Mouse (Mus musculus) CH12.LX (cell line): ENCODE data around the gene Foxb1. TPM values are rescaled to one million over a fixed set of nuclear protein-coding genes. Genes with fewer than 3 reads are reported as not detected.

Experiments
- DNase-seq: peaks from one replicate; pipeline ENCODE4 v3.0.0-alpha.2; 2013; ENCODE audit errors: extremely low read depth
- H3K27ac ChIP-seq: 2 replicates; pipeline ENCODE4 v1.5.1; 2012; ENCODE audit warnings: low read depth, mild to moderate bottlenecking, control low read depth, moderate library complexity; ENCODE audit not compliant: insufficient read depth
- H3K27me3 ChIP-seq: replicated peaks from 2 replicates; pipeline ENCODE3; 2012; ENCODE audit warnings: inconsistent platforms
- H3K36me3 ChIP-seq, 2 experiments: replicated peaks in 1 of 2; 2 replicates each; pipeline versions ENCODE3 to v1.6.1; 2012; ENCODE audit warnings: inconsistent platforms in 1 of 2, low read length in 1 of 2, mild to moderate bottlenecking in 1 of 2, mixed read lengths in 1 of 2, moderate library complexity in 1 of 2; ENCODE audit not compliant: control insufficient read depth in 1 of 2, insufficient read depth in 1 of 2
- H3K4me1 ChIP-seq, 2 experiments: 2 replicates each; pipeline ENCODE4 v1.6.1; 2012; ENCODE audit warnings: inconsistent platforms in 1 of 2, moderate library complexity in 1 of 2; ENCODE audit not compliant: insufficient read depth in 2 of 2, control insufficient read depth in 1 of 2
- H3K4me2 ChIP-seq: 2 replicates; pipeline ENCODE4 v1.6.1; 2012; ENCODE audit warnings: low read depth, mild to moderate bottlenecking, control low read depth; ENCODE audit not compliant: poor library complexity, insufficient read depth, severe bottlenecking
- H3K4me3 ChIP-seq, 3 experiments: fragments of 150-350 bp in 1 of 3; sonication (generic) in 1 of 3; replicated peaks in 1 of 3; 2 replicates each; pipeline versions ENCODE3 to v1.5.1; 2011 to 2012; ENCODE audit warnings: low read depth in 2 of 3, low read length in 2 of 3, mild to moderate bottlenecking in 2 of 3, moderate library complexity in 2 of 3, control low read depth in 1 of 3, improper control_type of control experiment in 1 of 3, inconsistent platforms in 1 of 3, mixed read lengths in 1 of 3; ENCODE audit not compliant: poor library complexity in 1 of 3
- H3K79me2 ChIP-seq: replicated peaks from 2 replicates; pipeline ENCODE4 v1.6.1; 2012; ENCODE audit warnings: mild to moderate bottlenecking, moderate library complexity; ENCODE audit not compliant: control insufficient read depth, poor library complexity, insufficient read depth, severe bottlenecking; ENCODE audit errors: extremely low read depth
- H3K9ac ChIP-seq: 2 replicates; pipeline ENCODE4 v1.6.1; 2012; ENCODE audit warnings: low read depth, mild to moderate bottlenecking, control low read depth, moderate library complexity; ENCODE audit not compliant: insufficient read depth
- H3K9me3 ChIP-seq: replicated peaks from 2 replicates; pipeline ENCODE3; 2012; ENCODE audit warnings: low read length, inconsistent platforms, mixed read lengths
- CHD1 ChIP-seq: IDR thresholded peaks from 2 replicates; pipeline ENCODE4 v1.6.1; 2012; ENCODE audit warnings: low read depth, low read length, improper control_type of control experiment, inconsistent platforms
- CHD2 ChIP-seq: IDR thresholded peaks from 2 replicates; pipeline ENCODE4 v1.6.1; 2011; ENCODE audit warnings: low read length, improper control_type of control experiment
- CTCF ChIP-seq, 2 experiments: IDR thresholded peaks in 1 of 2; conservative IDR thresholded peaks in 1 of 2; 2 replicates each; pipeline ENCODE4 v1.5.1; 2011 to 2012; ENCODE audit warnings: low read depth in 2 of 2, low read length in 2 of 2, improper control_type of control experiment in 1 of 2, inconsistent platforms in 1 of 2, mild to moderate bottlenecking in 1 of 2, moderate library complexity in 1 of 2
- E2F4 ChIP-seq: IDR thresholded peaks from 2 replicates; pipeline ENCODE4 v1.6.1; 2011; ENCODE audit warnings: low read depth, low read length, improper control_type of control experiment; ENCODE audit not compliant: insufficient replicate concordance
- ELF1 ChIP-seq: IDR thresholded peaks from 2 replicates; pipeline ENCODE4 v1.6.1; 2014; ENCODE audit warnings: low read depth, mild to moderate bottlenecking, inconsistent platforms, low read length, improper control_type of control experiment
- EP300 ChIP-seq: IDR thresholded peaks from 2 replicates; pipeline ENCODE4 v1.6.1; 2011; ENCODE audit warnings: low read length, improper control_type of control experiment
- ETS1 ChIP-seq: conservative IDR thresholded peaks from 2 replicates; pipeline ENCODE4 v1.6.1; 2012; ENCODE audit warnings: low read depth, mild to moderate bottlenecking, inconsistent platforms, low read length, improper control_type of control experiment, moderate library complexity
- GABPA ChIP-seq: IDR thresholded peaks from 2 replicates; pipeline ENCODE4 v1.6.1; 2012; ENCODE audit warnings: low read depth, low read length, improper control_type of control experiment, inconsistent platforms; ENCODE audit not compliant: insufficient replicate concordance
- HCFC1 ChIP-seq: IDR thresholded peaks from 2 replicates; pipeline ENCODE4 v1.6.1; 2012; ENCODE audit warnings: low read depth, mild to moderate bottlenecking, inconsistent platforms, low read length, improper control_type of control experiment
- JUN ChIP-seq: IDR thresholded peaks from 2 replicates; pipeline ENCODE4 v1.6.1; 2011; ENCODE audit warnings: low read depth, mild to moderate bottlenecking, low read length, improper control_type of control experiment, moderate library complexity; ENCODE audit not compliant: insufficient read depth
- KAT2A ChIP-seq: IDR thresholded peaks from 2 replicates; pipeline ENCODE4 v1.6.1; 2012; ENCODE audit warnings: low read length, improper control_type of control experiment, inconsistent platforms; ENCODE audit not compliant: insufficient replicate concordance
- MAX ChIP-seq: IDR thresholded peaks from 2 replicates; pipeline ENCODE4 v1.6.1; 2011; ENCODE audit warnings: low read length, improper control_type of control experiment
- MAZ ChIP-seq: IDR thresholded peaks from 2 replicates; pipeline ENCODE4 v1.6.1; 2012; ENCODE audit warnings: low read depth, mild to moderate bottlenecking, inconsistent platforms, low read length, improper control_type of control experiment, moderate library complexity
- MYC ChIP-seq: IDR thresholded peaks from 2 replicates; pipeline ENCODE4 v1.6.1; 2011; ENCODE audit warnings: low read depth, mild to moderate bottlenecking, improper control_type of control experiment, low read length
- NRF1 ChIP-seq: IDR thresholded peaks from 2 replicates; pipeline ENCODE4 v1.6.1; 2014; ENCODE audit warnings: low read depth, mild to moderate bottlenecking, inconsistent platforms, low read length, improper control_type of control experiment, moderate library complexity
- POLR2A ChIP-seq: IDR thresholded peaks from 2 replicates; pipeline ENCODE4 v1.6.1; 2011; ENCODE audit warnings: low read depth, mild to moderate bottlenecking, improper control_type of control experiment, low read length
- RAD21 ChIP-seq: IDR thresholded peaks from 2 replicates; pipeline ENCODE4 v1.6.1; 2011; ENCODE audit warnings: low read depth, mild to moderate bottlenecking, low read length, improper control_type of control experiment, moderate library complexity
- RCOR1 ChIP-seq: conservative IDR thresholded peaks from 2 replicates; pipeline ENCODE4 v1.6.1; 2012; ENCODE audit warnings: low read depth, mild to moderate bottlenecking, inconsistent platforms, low read length, improper control_type of control experiment
- SIN3A ChIP-seq: IDR thresholded peaks from 2 replicates; pipeline ENCODE4 v1.6.1; 2012; ENCODE audit warnings: low read length, improper control_type of control experiment, inconsistent platforms
- SMC3 ChIP-seq: IDR thresholded peaks from 2 replicates; pipeline ENCODE4 v1.6.1; 2011; ENCODE audit warnings: low read depth, low read length, improper control_type of control experiment
- TCF12 ChIP-seq: IDR thresholded peaks from 2 replicates; pipeline ENCODE4 v1.6.1; 2014; ENCODE audit warnings: low read depth, mild to moderate bottlenecking, inconsistent platforms, low read length, improper control_type of control experiment
- USF2 ChIP-seq: conservative IDR thresholded peaks from 2 replicates; pipeline ENCODE4 v1.6.1; 2011; ENCODE audit warnings: low read depth, low read length, improper control_type of control experiment
- ZC3H11A ChIP-seq: IDR thresholded peaks from 2 replicates; pipeline ENCODE4 v1.6.1; 2012; ENCODE audit warnings: low read depth, mild to moderate bottlenecking, inconsistent platforms, low read length, improper control_type of control experiment
- ZKSCAN1 ChIP-seq: IDR thresholded peaks from 2 replicates; pipeline ENCODE4 v1.6.1; 2012; ENCODE audit warnings: low read depth, inconsistent platforms, low read length, improper control_type of control experiment, borderline replicate concordance
- ZNF384 ChIP-seq: IDR thresholded peaks from 2 replicates; pipeline ENCODE4 v1.6.1; 2012; ENCODE audit warnings: low read depth, low read length, improper control_type of control experiment, inconsistent platforms
- dilution Hi-C: fragments of 300-500 bp; cut with MboI; formaldehyde crosslinking; loops from 2 replicates; pipeline ENCODE4 v1.14.3; 2020; ENCODE audit warnings: low sequenced_read_pairs; ENCODE audit not compliant: extremely low pct_unique_long_range_greater_than_20kb, extremely low pct_ligation_motif_present
- in situ Hi-C: fragments of 300-500 bp; cut with MboI; formaldehyde crosslinking; loops from 3 replicates; pipeline ENCODE4 v1.14.3; 2019; ENCODE audit warnings: low sequenced_read_pairs, low pct_ligation_motif_present, low pct_unique_long_range_greater_than_20kb, mixed read lengths
- polyA plus RNA-seq: library from polyadenylated mRNA; unstranded; fragments of >175 nt; gene quantifications from 2 replicates; pipeline ENCODE4 v1.2.1, GENCODE M21; 2012; ENCODE audit warnings: low read depth; ENCODE audit not compliant: insufficient read length
- total RNA-seq, 2 experiments: library from RNA; depleted of rRNA; stranded (reverse); fragments of 300-350 nt in 1 of 2; fragments of >200 nt in 1 of 2; gene quantifications; 2 replicates each; pipeline ENCODE4 v1.2.3; 2012 to 2014

Foxb1 gene
- total RNA-seq (2012; rRNA removed): not detected in 2 replicates
- not detected in 2 replicates for total RNA-seq (2014; rRNA removed)
- not detected in 2 replicates for polyA plus RNA-seq

GRCm38 (mm10) chr9:69760371-69761301, at the start of gene Foxb1:
Gene Foxb1, minus strand, starts transcription at chr9:69760940.
- Histone ChIP-seq H3K27ac (no peak within 1 kb of the TSS), H3K36me3 (no peaks in the 10 kb centered on the region), H3K4me2 (no peak within 1 kb of the TSS), H3K4me3 (peak within 1 kb of the TSS in 1 of 3 experiments; percentile 17), H3K9me3 (peaks cover 52% of the 10 kb centered on the region), H3K9ac (no peak within 1 kb of the TSS), H3K79me2 (no peaks in the 10 kb centered on the region), H3K4me1 (peaks cover 5 to 23% of the 10 kb centered on the region in 2 experiments), H3K27me3 (no peaks in the 10 kb centered on the region)
- dilution Hi-C loops (no loop called here), in situ Hi-C loops (no loop called here)
- DNase-seq: no peak
- TF ChIP-seq ETS1: no peak
- no peak for TF ChIP-seq MAX
- TF ChIP-seq EP300: no peak
- TF ChIP-seq HCFC1: no peak
- TF ChIP-seq MYC: no peak
- TF ChIP-seq SMC3: no peak
- TF ChIP-seq ELF1: no peak
- TF ChIP-seq RCOR1: no peak
- TF ChIP-seq RAD21: no peak
- TF ChIP-seq SIN3A: no peak
- TF ChIP-seq ZKSCAN1: no peak
- no peak for TF ChIP-seq CHD1
- no peak for TF ChIP-seq USF2
- TF ChIP-seq TCF12: no peak
- no peak for TF ChIP-seq GABPA

DNA sequence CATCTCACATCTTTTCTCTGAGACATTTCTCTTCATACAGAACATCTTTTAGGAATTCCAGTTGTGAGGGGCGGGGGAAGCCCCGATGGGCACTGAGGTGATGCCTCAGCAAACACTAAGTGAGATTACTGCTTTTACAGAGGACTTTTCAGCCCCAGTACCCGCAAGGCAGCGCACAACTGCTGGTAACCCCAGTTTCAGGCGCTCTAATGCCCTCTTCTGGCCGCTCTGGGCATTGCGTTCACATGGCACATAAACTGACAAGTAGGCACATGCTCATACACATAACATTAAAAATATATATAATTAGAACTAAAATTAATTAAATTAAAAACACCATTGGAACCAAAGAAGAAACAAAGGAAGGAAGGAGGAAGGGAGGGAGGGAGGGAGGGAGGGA, 29.8 kb upstream of the Foxb1 start:
- Histone ChIP-seq H3K36me3 (no peaks in the 10 kb centered on the region), H3K79me2 (no peaks in the 10 kb centered on the region), H3K4me2 (no peak overlapping the region), H3K9ac (no peak overlapping the region), H3K27me3 (no peaks in the 10 kb centered on the region), H3K9me3 (peaks cover 2% of the 10 kb centered on the region), H3K27ac (no peak overlapping the region), H3K4me1 (peaks cover 0 to 5% of the 10 kb centered on the region in 2 experiments; a peak in 1 of 4 replicates)
- in situ Hi-C loops: no loop called here
- dilution Hi-C loops: no loop called here
- DNase-seq: peak; percentile 55
- no peak for TF ChIP-seq USF2
- TF ChIP-seq KAT2A: no peak
- TF ChIP-seq SMC3: peak; percentile 74
- TF ChIP-seq ZC3H11A: no peak; the same call in 1 of the 2 replicates
- TF ChIP-seq CTCF (conservative IDR thresholded peaks at IDR 0.05 in 1 of 2, IDR thresholded peaks at IDR 0.05 in 1 of 2; ENCODE audit: low read depth in 2 of 2, low read length in 2 of 2): peak in 1 of 2 experiments; percentile 67; a peak in 3 of 4 replicates
- no peak for TF ChIP-seq NRF1
- no peak for TF ChIP-seq EP300
- no peak for TF ChIP-seq ZNF384
- TF ChIP-seq MYC: no peak
- TF ChIP-seq RAD21: peak; percentile 61
- TF ChIP-seq POLR2A: no peak
- no peak for TF ChIP-seq MAZ
- TF ChIP-seq CHD2: no peak
- TF ChIP-seq E2F4: no peak
- TF ChIP-seq JUN: no peak
- TF ChIP-seq, all 38 proteins: peak for 3
- H3K4me3 ChIP-seq: no peak overlapping the region
